Mouse (Mus musculus) forebrain, postnatal 0 days (tissue): ENCODE results near the gene Mcat. TPM values are rescaled to one million over a fixed set of nuclear protein-coding genes. Genes with fewer than 3 reads are reported as not detected.

Experiments
- ATAC-seq: fragments of 200-750 bp; cut with Nextera tagmentation; 2 replicates; pipeline ENCODE4 v1.8.0; 2017; ENCODE audit warnings: mild to moderate bottlenecking, moderate library complexity
- DNase-seq: peaks from one replicate; pipeline ENCODE4 v3.0.0-alpha.2; 2015
- H3K27ac ChIP-seq: fragments of 300-500 bp; sonication (generic); 2 replicates; pipeline ENCODE4 v1.5.1; 2014; ENCODE audit warnings: low read depth, mild to moderate bottlenecking, antibody characterized with exemption, low read length, moderate library complexity, mixed read lengths
- H3K27me3 ChIP-seq: fragments of 300-500 bp; sonication (generic); 2 replicates; pipeline ENCODE4 v1.6.1; 2014; ENCODE audit warnings: mild to moderate bottlenecking, low read length, mixed read lengths; ENCODE audit not compliant: insufficient read depth
- H3K36me3 ChIP-seq: fragments of 300-500 bp; sonication (generic); 2 replicates; pipeline ENCODE4 v1.6.1; 2014; ENCODE audit warnings: mild to moderate bottlenecking, moderate library complexity; ENCODE audit not compliant: insufficient read depth
- H3K4me1 ChIP-seq: fragments of 300-500 bp; sonication (generic); 2 replicates; pipeline ENCODE4 v1.6.1; 2014; ENCODE audit warnings: antibody characterized with exemption; ENCODE audit not compliant: insufficient read depth
- H3K4me2 ChIP-seq: fragments of 300-500 bp; sonication (generic); 2 replicates; pipeline ENCODE4 v1.6.1; 2014; ENCODE audit warnings: low read depth, mild to moderate bottlenecking, moderate library complexity
- H3K4me3 ChIP-seq: fragments of 300-500 bp; sonication (generic); 2 replicates; pipeline ENCODE4 v1.5.1; 2014; ENCODE audit warnings: low read depth, low read length, mixed read lengths
- H3K9ac ChIP-seq: fragments of 300-500 bp; sonication (generic); 2 replicates; pipeline ENCODE4 v1.6.1; 2014; ENCODE audit warnings: mild to moderate bottlenecking
- H3K9me3 ChIP-seq: fragments of 300-500 bp; sonication (generic); 2 replicates; pipeline ENCODE4 v1.6.1; 2016; ENCODE audit warnings: low read length
- CTCF ChIP-seq: sonication (generic); IDR thresholded peaks from 2 replicates; pipeline ENCODE4 v1.5.1; 2016; ENCODE audit warnings: antibody characterized with exemption, control low read depth, low read depth
- WGBS: fragments of 180-500 bp; shearing (Covaris S2); extraction: QIAGEN DNeasy Blood & Tissue Kit; methylation state at CpG from one replicate; pipeline ENCODE4 v1.1.7; 2014; 5-methylcytosine and 5-hydroxymethylcytosine counted together
- polyA plus RNA-seq: library from polyadenylated mRNA; unstranded; fragments of >200 nt; fragmentation: Nextera tagmentation; extraction: Ambion mirVana; gene quantifications from 2 replicates; pipeline ENCODE4 v1.2.1, GENCODE M21; 2015
- total RNA-seq: library from RNA; depleted of rRNA; stranded (reverse); fragments of >200 nt; gene quantifications from 2 replicates; pipeline ENCODE4 v1.2.3, GENCODE M21; 2014

The Mcat gene
- total and polyA plus RNA-seq, 2 experiments from 2014 or later = 40.9 to 50.3 TPM

DNA sequence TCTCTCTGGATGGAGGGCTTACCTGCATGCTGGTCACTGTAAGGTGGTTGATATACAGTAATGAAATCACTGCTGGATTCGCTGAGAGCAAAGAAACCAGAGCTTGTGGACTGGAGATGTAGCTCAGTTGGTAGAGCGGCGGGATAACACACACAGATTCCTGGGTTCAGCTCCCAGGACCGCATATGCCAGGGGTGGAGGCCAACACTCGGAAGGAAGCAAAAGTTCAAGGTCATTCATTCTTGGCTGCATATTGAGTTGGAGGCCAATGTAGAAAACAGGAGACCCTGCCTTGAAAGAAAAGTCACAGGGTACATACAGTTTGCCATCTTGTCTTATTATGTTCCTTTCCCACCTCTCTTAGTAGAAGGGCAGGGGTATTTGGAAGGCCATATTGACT is 33.8 kb downstream of the Mcat start:
- H3K4me2 ChIP-seq = no peak overlapping the region
- no peaks in the 10 kb centered on the region for H3K9me3 ChIP-seq

DNA sequence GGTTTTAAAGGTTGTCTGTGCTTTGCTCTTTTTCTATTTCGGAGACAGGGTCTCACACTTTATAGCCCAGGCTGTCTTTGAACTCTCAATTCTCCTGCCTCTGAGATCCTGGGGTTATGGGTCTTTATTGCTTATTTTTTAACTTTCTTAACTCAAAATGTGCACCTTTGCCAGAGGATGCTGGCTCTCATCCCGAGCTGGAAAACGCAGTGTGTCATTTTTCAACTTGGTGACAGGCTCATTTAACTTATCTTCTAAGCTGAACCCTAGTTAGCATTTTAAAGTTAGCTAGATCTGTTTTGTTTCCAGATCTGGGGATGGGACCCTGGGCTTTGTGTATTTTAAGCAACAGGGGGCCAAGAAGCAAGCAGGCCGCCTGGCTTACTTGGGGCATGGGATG is 34.7 kb downstream of the Mcat start:
- H3K27me3 ChIP-seq = peaks cover 32% of the 10 kb centered on the region
- WGBS = 68% methylated on average over 4 of the region's 4 CpGs
- ATAC-seq = no peak

More for the DNA sequence above, 33.8 kb downstream of the Mcat start:
- Histone ChIP-seq H3K36me3 (no peaks in the 10 kb centered on the region), H3K27ac (no peak overlapping the region), H3K9ac (no peak overlapping the region), H3K4me1 (peaks cover 4% of the 10 kb centered on the region; the same call in 1 of the 2 replicates), H3K27me3 (peaks cover 32% of the 10 kb centered on the region), H3K4me3 (no peak overlapping the region)
- no peak for DNase-seq
- no peak for ATAC-seq
- TF ChIP-seq CTCF = no peak
- WGBS = 88% methylated on average over 5 of the region's 5 CpGs

GRCm38 (mm10) chr15:83527747-83528146 is 35.8 kb downstream of the Mcat start:
- WGBS = 80% methylated on average over 2 of the region's 2 CpGs
- DNase-seq (no peak), ATAC-seq (no peak)
- Histone ChIP-seq H3K4me3 (no peak overlapping the region), H3K9me3 (no peaks in the 10 kb centered on the region), H3K4me2 (no peak overlapping the region), H3K27me3 (peaks cover 32% of the 10 kb centered on the region), H3K9ac (no peak overlapping the region), H3K4me1 (peaks cover 4% of the 10 kb centered on the region; the same call in 1 of the 2 replicates), H3K36me3 (no peaks in the 10 kb centered on the region), H3K27ac (no peak overlapping the region)
- no peak for TF ChIP-seq CTCF

More for the DNA sequence above, 34.7 kb downstream of the Mcat start:
- TF ChIP-seq CTCF = no peak
- DNase-seq = no peak
- no peaks in the 10 kb centered on the region for H3K9me3 ChIP-seq
- no peak overlapping the region for H3K4me2 ChIP-seq
- H3K4me3 ChIP-seq = no peak overlapping the region
- peaks cover 4% of the 10 kb centered on the region; the same call in 1 of the 2 replicates for H3K4me1 ChIP-seq
- H3K27ac ChIP-seq = no peak overlapping the region
- H3K36me3 ChIP-seq = no peaks in the 10 kb centered on the region
- no peak overlapping the region for H3K9ac ChIP-seq

GRCm38 (mm10) chr15:83527092-83527437 is 36.5 kb downstream of the Mcat start:
- no peaks in the 10 kb centered on the region for H3K36me3 ChIP-seq
- H3K9ac ChIP-seq = 0 out of 2 replicates have a peak overlapping the region, but pooled peaks have one; percentile 10
- peak overlapping the region; percentile 43 for H3K4me3 ChIP-seq
- peaks cover 32% of the 10 kb centered on the region for H3K27me3 ChIP-seq
- H3K27ac ChIP-seq = no peak overlapping the region
- no peak for TF ChIP-seq CTCF
- DNase-seq = peak; percentile 5
- ATAC-seq = no peak
- H3K4me2 ChIP-seq = peak overlapping the region; percentile 89
- WGBS = 2% methylated on average over 26 of the region's 26 CpGs
- H3K4me1 ChIP-seq = peaks cover 4% of the 10 kb centered on the region; the same call in 1 of the 2 replicates
- H3K9me3 ChIP-seq = no peaks in the 10 kb centered on the region

DNA sequence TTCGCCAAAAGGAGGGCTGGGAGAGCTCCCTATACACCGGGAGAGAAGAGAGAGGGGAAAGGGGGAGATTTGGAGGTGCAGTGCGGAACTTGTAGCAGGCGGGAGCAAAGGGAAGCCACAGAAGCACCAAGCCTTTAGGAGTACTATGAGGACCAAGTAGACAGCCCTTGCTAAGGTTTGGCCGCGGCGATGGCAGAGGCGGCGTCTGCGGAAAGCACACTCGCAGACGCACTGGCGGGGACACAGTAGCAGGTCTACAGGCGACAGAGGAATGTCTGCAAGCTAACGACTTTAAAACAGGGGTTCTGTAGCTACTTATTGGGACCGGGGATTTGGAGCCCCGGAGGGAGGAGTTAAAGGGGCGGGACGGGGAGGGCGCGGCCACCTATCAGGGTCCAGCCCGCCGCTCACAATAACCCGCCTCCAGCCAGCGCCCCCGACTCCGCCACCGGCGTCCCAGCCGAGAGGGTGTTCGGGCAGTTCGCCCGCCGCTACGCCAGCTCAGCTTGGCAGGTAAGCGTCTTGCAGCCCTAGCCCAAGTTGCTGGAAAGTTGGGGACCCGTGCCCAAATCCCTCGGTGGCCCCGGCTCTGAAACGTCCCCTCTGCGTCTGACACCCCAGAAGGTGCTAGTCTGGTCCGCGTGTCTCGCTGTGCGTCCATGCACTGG is 37.0 kb downstream of the Mcat start, which contains the start of gene Bik:
Bik (plus strand) TSS at position 439 of the 668 bp plus-strand sequence.
- under 1% methylated on average over 44 of the region's 45 CpGs for WGBS
- DNase-seq = peak; percentile 45
- ATAC-seq = peak; percentile 53
- Histone ChIP-seq H3K4me1 (peaks cover 4% of the 10 kb centered on the region; the same call in 1 of the 2 replicates), H3K36me3 (no peaks in the 10 kb centered on the region), H3K27ac (no peak within 1 kb of the TSS), H3K4me2 (peak within 1 kb of the TSS; percentile 89), H3K9ac (0 out of 2 replicates have a peak within 1 kb of the TSS, but pooled peaks have one; percentile 10), H3K27me3 (peaks cover 32% of the 10 kb centered on the region), H3K9me3 (no peaks in the 10 kb centered on the region), H3K4me3 (peak within 1 kb of the TSS; percentile 43)
- TF ChIP-seq CTCF = no peak

DNA sequence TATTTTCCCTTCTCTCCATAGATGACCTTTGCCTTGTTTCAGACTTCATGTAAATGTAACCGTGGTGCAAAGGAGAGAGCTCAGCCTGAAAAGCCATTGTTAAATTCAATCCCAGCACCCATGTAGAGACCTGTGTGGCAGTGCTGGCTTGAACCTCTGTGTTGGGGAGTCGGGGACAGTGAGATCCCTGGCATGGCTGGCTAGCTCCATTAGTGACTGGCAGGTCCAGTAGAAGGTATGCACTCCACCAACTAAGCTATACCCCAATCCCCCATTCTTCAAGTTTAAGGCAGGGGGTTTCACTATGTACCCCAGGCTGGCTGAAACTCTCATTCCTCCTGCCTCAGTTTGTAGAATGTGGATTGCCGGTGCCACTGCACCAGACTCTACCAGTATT is 39.3 kb downstream of the Mcat start:
- no peak overlapping the region for H3K4me3 ChIP-seq
- no peaks in the 10 kb centered on the region for H3K9me3 ChIP-seq
- no peaks in the 10 kb centered on the region for H3K36me3 ChIP-seq
- ATAC-seq (no peak), DNase-seq (no peak)
- H3K4me2 ChIP-seq = no peak overlapping the region
- no peak overlapping the region for H3K27ac ChIP-seq
- peaks cover 32% of the 10 kb centered on the region for H3K27me3 ChIP-seq
- no peak for TF ChIP-seq CTCF
- WGBS = 82% methylated on average over 3 of the region's 3 CpGs
- peaks cover 4% of the 10 kb centered on the region; the same call in 1 of the 2 replicates for H3K4me1 ChIP-seq
- no peak overlapping the region for H3K9ac ChIP-seq

DNA sequence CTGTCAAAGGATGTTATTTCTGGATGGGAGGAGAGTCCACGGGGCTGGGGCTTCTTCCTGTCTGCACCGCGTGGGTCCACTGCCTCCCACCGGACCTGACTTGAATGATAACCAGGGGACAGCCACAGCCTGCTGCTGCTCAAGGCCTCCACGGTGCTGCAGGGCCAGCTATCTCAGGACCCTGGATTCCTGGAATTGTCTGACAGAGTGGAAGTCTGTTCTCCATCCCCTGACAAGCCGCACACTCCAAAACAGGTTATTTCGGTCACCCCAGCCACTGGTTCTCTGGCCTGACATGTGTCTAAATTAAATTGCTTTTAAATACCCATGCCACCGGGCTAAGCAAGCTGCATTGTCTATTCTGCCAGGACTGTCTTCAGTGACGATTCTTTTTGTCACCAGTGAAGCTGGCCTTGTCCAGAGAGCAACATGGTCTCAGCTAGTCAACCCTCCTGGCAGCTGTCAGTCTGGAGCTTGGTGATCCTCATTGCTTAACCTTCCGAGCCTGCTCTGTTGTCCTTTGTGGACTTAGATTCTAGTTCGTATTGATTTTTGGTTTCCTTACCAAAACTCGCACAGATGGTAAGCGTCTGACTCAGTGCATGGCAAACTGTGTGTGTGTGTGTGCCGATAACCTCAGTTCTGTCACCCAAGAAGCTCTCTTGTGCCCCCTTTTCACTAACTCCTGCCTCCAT is 39.8 kb downstream of the Mcat start:
- TF ChIP-seq CTCF = no peak
- ATAC-seq = no peak
- Histone ChIP-seq H3K9ac (no peak overlapping the region), H3K4me3 (no peak overlapping the region), H3K27ac (no peak overlapping the region), H3K36me3 (no peaks in the 10 kb centered on the region), H3K4me2 (no peak overlapping the region), H3K9me3 (no peaks in the 10 kb centered on the region), H3K4me1 (peaks cover 4% of the 10 kb centered on the region; the same call in 1 of the 2 replicates), H3K27me3 (peaks cover 32% of the 10 kb centered on the region)
- WGBS = 55% methylated on average over 14 of the region's 14 CpGs
- no peak for DNase-seq
